Mouse (Mus musculus) testis, adult 2 months (tissue): ENCODE measurements at regions not wholly inside any gene's neighbourhood (a gene's known extent, or its start where the extent isn't known, plus 50 kb on each side); places are given as distances from the start of the nearest gene placed in this dataset.

ENCODE experiments used
- CTCF ChIP-seq: fragments of 200-500 bp; IDR thresholded peaks from 2 replicates; pipeline ENCODE4 v1.5.1; 2012; ENCODE audit warnings: low read depth, mild to moderate bottlenecking, inconsistent platforms, low read length, moderate library complexity; ENCODE audit not compliant: control insufficient read depth, insufficient read depth, insufficient replicate concordance
- POLR2A ChIP-seq: fragments of 200-500 bp; IDR thresholded peaks from 2 replicates; pipeline ENCODE4 v1.6.1; 2012; ENCODE audit warnings: low read depth, mild to moderate bottlenecking, inconsistent platforms, low read length, moderate library complexity; ENCODE audit not compliant: control insufficient read depth

GRCm38 (mm10) chr6:31886931-31887330 lies 163.1 kb upstream of the 1700012A03Rik start:
- no peak for TF ChIP-seq CTCF
- no peak for TF ChIP-seq POLR2A
